Mouse (Mus musculus) heart, embryonic 14.5 days (tissue): ENCODE measurements around the gene Rtn1. TPM values are rescaled to one million over a fixed set of nuclear protein-coding genes. Genes with fewer than 3 reads are reported as not detected.

Source experiments
- ATAC-seq: fragments of 200-750 bp; cut with Nextera tagmentation; 2 replicates; pipeline ENCODE4 v1.8.0; 2017; ENCODE audit warnings: low read depth, moderate TSS enrichment; ENCODE audit not compliant: insufficient number of reproducible peaks, insufficient read depth, low FRiP score
- H3K27ac ChIP-seq, 2 experiments: fragments of 200-500 bp in 1 of 2; fragments of 300-500 bp in 1 of 2; sonication (generic) in 1 of 2; replicated peaks in 1 of 2; 2 replicates each; pipeline ENCODE4 v1.5.1; 2012 to 2014; ENCODE audit warnings: low read depth in 2 of 2, low read length in 2 of 2, control low read depth in 1 of 2, mild to moderate bottlenecking in 1 of 2, mixed read lengths in 1 of 2; ENCODE audit not compliant: control insufficient read depth in 1 of 2, insufficient read depth in 1 of 2
- H3K27me3 ChIP-seq: fragments of 300-500 bp; sonication (generic); 2 replicates; pipeline ENCODE4 v1.6.1; 2014; ENCODE audit warnings: mild to moderate bottlenecking, low read length, control low read depth; ENCODE audit not compliant: control insufficient read depth, insufficient read depth
- H3K36me3 ChIP-seq: fragments of 300-500 bp; sonication (generic); 2 replicates; pipeline ENCODE4 v1.6.1; 2014; ENCODE audit warnings: mild to moderate bottlenecking, control low read depth, low read length, mixed read lengths; ENCODE audit not compliant: control insufficient read depth, insufficient read depth
- H3K4me1 ChIP-seq, 2 experiments: fragments of 200-500 bp in 1 of 2; fragments of 300-500 bp in 1 of 2; sonication (generic) in 1 of 2; 2 replicates each; pipeline ENCODE4 v1.6.1; 2012 to 2014; ENCODE audit warnings: low read length in 2 of 2, control low read depth in 1 of 2, mixed read lengths in 1 of 2; ENCODE audit not compliant: control insufficient read depth in 2 of 2, insufficient read depth in 2 of 2
- H3K4me2 ChIP-seq: fragments of 300-500 bp; sonication (generic); 2 replicates; pipeline ENCODE4 v1.6.1; 2014; ENCODE audit warnings: mild to moderate bottlenecking, low read length
- H3K4me3 ChIP-seq, 2 experiments: fragments of 200-500 bp in 1 of 2; fragments of 300-500 bp in 1 of 2; sonication (generic) in 1 of 2; 2 replicates each; pipeline ENCODE4 v1.5.1; 2012 to 2014; ENCODE audit warnings: low read length in 2 of 2, mild to moderate bottlenecking in 2 of 2, control low read depth in 1 of 2, low read depth in 1 of 2, moderate library complexity in 1 of 2; ENCODE audit not compliant: control insufficient read depth in 1 of 2, insufficient read depth in 1 of 2
- H3K9ac ChIP-seq: fragments of 300-500 bp; sonication (generic); 2 replicates; pipeline ENCODE4 v1.6.1; 2014; ENCODE audit warnings: mild to moderate bottlenecking, low read length
- H3K9me3 ChIP-seq: fragments of 300-500 bp; sonication (generic); 2 replicates; pipeline ENCODE4 v1.6.1; 2016; ENCODE audit warnings: low read length, control low read depth; ENCODE audit not compliant: control insufficient read depth
- WGBS: fragments of 180-500 bp; shearing (Covaris S2); extraction: QIAGEN DNeasy Blood & Tissue Kit; methylation state at CpG from one replicate; pipeline ENCODE4 v1.1.7; 2014; 5-methylcytosine and 5-hydroxymethylcytosine counted together
- polyA plus RNA-seq: library from polyadenylated mRNA; unstranded; fragments of >200 nt; fragmentation: Nextera tagmentation; extraction: Ambion mirVana; gene quantifications from 2 replicates; pipeline ENCODE4 v1.2.1, GENCODE M21; 2014

Gene Rtn1
- polyA plus RNA-seq, 1 experiment from 2014 or later = 15.1 TPM

- Histone ChIP-seq H3K4me1 (no peaks in the 10 kb centered on the region), H3K36me3 (no peaks in the 10 kb centered on the region), H3K27me3 (no peaks in the 10 kb centered on the region), H3K4me2 (no peak overlapping the region), H3K9me3 (no peaks in the 10 kb centered on the region), H3K9ac (no peak overlapping the region), H3K4me3 (no peak overlapping the region), H3K27ac (no peak overlapping the region)
- WGBS = 28% methylated on average over 11 of the region's 11 CpGs
- ATAC-seq = no peak
Measured at GRCm38 (mm10) chr12:72427722-72428126, 18.9 kb upstream of the Rtn1 start.

GRCm38 (mm10) chr12:72422681-72423080, 13.8 kb upstream of the Rtn1 start:
- no peak overlapping the region for H3K4me3 ChIP-seq
- WGBS = 42% methylated on average over 4 of the region's 4 CpGs
- no peak for ATAC-seq

GRCm38 (mm10) chr12:72417762-72418161, 8.9 kb upstream of the Rtn1 start:
- no peaks in the 10 kb centered on the region for H3K9me3 ChIP-seq
- H3K4me3 ChIP-seq = no peak overlapping the region
- H3K27ac ChIP-seq = no peak overlapping the region
- no peak overlapping the region for H3K4me2 ChIP-seq
- H3K27me3 ChIP-seq = no peaks in the 10 kb centered on the region
- H3K4me1 ChIP-seq = no peaks in the 10 kb centered on the region
- H3K9ac ChIP-seq = no peak overlapping the region
- WGBS = 30% methylated on average over 3 of the region's 3 CpGs
- ATAC-seq = no peak
- no peaks in the 10 kb centered on the region for H3K36me3 ChIP-seq

More at GRCm38 (mm10) chr12:72422681-72423080, 13.8 kb upstream of the Rtn1 start:
- H3K27me3 ChIP-seq = no peaks in the 10 kb centered on the region
- H3K4me2 ChIP-seq = no peak overlapping the region
- H3K36me3 ChIP-seq = no peaks in the 10 kb centered on the region
- H3K9ac ChIP-seq = no peak overlapping the region
- H3K9me3 ChIP-seq = no peaks in the 10 kb centered on the region
- H3K4me1 ChIP-seq = no peaks in the 10 kb centered on the region
- no peak overlapping the region for H3K27ac ChIP-seq

GRCm38 (mm10) chr12:72408111-72408891, 553 bp downstream of the Rtn1 start:
- WGBS = under 1% methylated on average over 60 of the region's 63 CpGs
- H3K4me2 ChIP-seq = peak overlapping the region; percentile 99
- peaks cover 25% of the 10 kb centered on the region for H3K27me3 ChIP-seq
- ATAC-seq = peak; percentile 35; the same call in 1 of the 2 replicates
- H3K27ac ChIP-seq = no peak overlapping the region
- H3K4me1 ChIP-seq = peaks cover 9 to 14% of the 10 kb centered on the region in 2 experiments
- H3K36me3 ChIP-seq = no peaks in the 10 kb centered on the region
- H3K4me3 ChIP-seq = peak overlapping the region; percentile 58 to 69
- peak overlapping the region; percentile 65 for H3K9ac ChIP-seq
- no peaks in the 10 kb centered on the region for H3K9me3 ChIP-seq

GRCm38 (mm10) chr12:72407721-72408110, 1.1 kb downstream of the Rtn1 start:
- H3K36me3 ChIP-seq = no peaks in the 10 kb centered on the region
- H3K27ac ChIP-seq = no peak overlapping the region
- under 1% methylated on average over 17 of the region's 17 CpGs for WGBS
- H3K4me1 ChIP-seq = peaks cover 9 to 14% of the 10 kb centered on the region in 2 experiments
- H3K27me3 ChIP-seq = peaks cover 25% of the 10 kb centered on the region
- H3K9ac ChIP-seq = no peak overlapping the region
- H3K9me3 ChIP-seq = no peaks in the 10 kb centered on the region
- ATAC-seq = no peak
- H3K4me2 ChIP-seq = peak overlapping the region; percentile 99
- H3K4me3 ChIP-seq = peak overlapping the region; percentile 58 to 69

- 14% methylated on average over 11 of the region's 11 CpGs for WGBS
- no peak for ATAC-seq
- peak overlapping the region in 1 of 2 experiments; percentile 69; a peak in 1 of 4 replicates for H3K4me3 ChIP-seq
- peaks cover 9 to 14% of the 10 kb centered on the region in 2 experiments for H3K4me1 ChIP-seq
- H3K36me3 ChIP-seq = no peaks in the 10 kb centered on the region
- H3K4me2 ChIP-seq = peak overlapping the region; percentile 99
- H3K27ac ChIP-seq = no peak overlapping the region
- no peaks in the 10 kb centered on the region for H3K9me3 ChIP-seq
- H3K27me3 ChIP-seq = peaks cover 25% of the 10 kb centered on the region
- no peak overlapping the region for H3K9ac ChIP-seq
Measured at GRCm38 (mm10) chr12:72407146-72407545, 1.7 kb downstream of the Rtn1 start.

GRCm38 (mm10) chr12:72405031-72405430, 3.8 kb downstream of the Rtn1 start:
- no peak overlapping the region for H3K9ac ChIP-seq
- ATAC-seq = no peak
- no peak overlapping the region for H3K4me3 ChIP-seq
- no peaks in the 10 kb centered on the region for H3K36me3 ChIP-seq
- 54% methylated on average over 5 of the region's 5 CpGs for WGBS
- H3K27me3 ChIP-seq = peaks cover 25% of the 10 kb centered on the region
- no peaks in the 10 kb centered on the region for H3K9me3 ChIP-seq
- H3K4me1 ChIP-seq = peaks cover 9 to 14% of the 10 kb centered on the region in 2 experiments
- no peak overlapping the region for H3K4me2 ChIP-seq
- H3K27ac ChIP-seq = no peak overlapping the region
